Mouse (Mus musculus) E14TG2a.4 (cell line): ENCODE results near the gene Gramd1b.
"Not testable (repeated sequence)": the region's sequence is repeated elsewhere in the genome, so short reads cannot be mapped to it uniquely, and the experiment has no call there.

ENCODE experiments used
- H3K27me3 ChIP-seq: 2 replicates; pipeline ENCODE4 v1.6.1; 2014; ENCODE audit warnings: low read length, control low read depth; ENCODE audit not compliant: insufficient read depth
- H3K36me3 ChIP-seq: 2 replicates; pipeline ENCODE4 v1.6.1; 2014; ENCODE audit warnings: low read length, control low read depth; ENCODE audit not compliant: insufficient read depth
- H3K4me1 ChIP-seq: replicated peaks from 2 replicates; pipeline ENCODE4 v1.6.1; 2014; ENCODE audit warnings: low read depth, low read length, control low read depth
- H3K4me3 ChIP-seq: replicated peaks from 2 replicates; pipeline ENCODE4 v1.5.1; 2014; ENCODE audit warnings: mild to moderate bottlenecking, low read length
- H3K9me3 ChIP-seq: 2 replicates; pipeline ENCODE4 v1.6.1; 2014; ENCODE audit warnings: low read length, control low read depth
- CTCF ChIP-seq: conservative IDR thresholded peaks from 2 replicates; pipeline ENCODE4 v1.5.1; 2014; ENCODE audit warnings: low read length
- NANOG ChIP-seq: IDR thresholded peaks from 2 replicates; pipeline ENCODE4 v1.6.1; 2014; ENCODE audit warnings: borderline replicate concordance, low read length, mixed read lengths
- POU5F1 ChIP-seq: IDR thresholded peaks from 2 replicates; pipeline ENCODE4 v1.6.1; 2014; ENCODE audit warnings: low read length, borderline replicate concordance

The Gramd1b gene

DNA sequence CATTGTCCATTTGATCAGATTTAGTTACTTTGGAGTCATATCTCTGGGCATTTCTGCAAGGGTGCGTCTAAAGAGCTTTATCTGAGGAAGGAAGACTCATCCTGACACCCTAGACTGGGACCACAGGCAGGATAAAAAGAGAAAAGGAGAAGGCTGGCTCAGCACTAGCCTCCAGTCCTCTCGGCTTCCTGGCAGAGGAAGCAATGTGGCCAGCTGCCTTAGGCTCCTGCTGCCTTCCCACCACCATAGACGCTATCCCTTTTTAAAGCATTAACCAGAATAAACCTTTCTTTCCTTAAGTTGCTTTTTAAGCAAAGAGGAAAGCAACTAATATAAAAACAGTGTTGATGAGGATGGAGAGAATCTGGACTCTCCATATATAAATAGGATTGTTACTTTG, 24.6 kb downstream of the Gramd1b start:
- no peaks in the 10 kb centered on the region for H3K27me3 ChIP-seq
- TF ChIP-seq NANOG (no peak), CTCF (no peak), POU5F1 (no peak)

DNA sequence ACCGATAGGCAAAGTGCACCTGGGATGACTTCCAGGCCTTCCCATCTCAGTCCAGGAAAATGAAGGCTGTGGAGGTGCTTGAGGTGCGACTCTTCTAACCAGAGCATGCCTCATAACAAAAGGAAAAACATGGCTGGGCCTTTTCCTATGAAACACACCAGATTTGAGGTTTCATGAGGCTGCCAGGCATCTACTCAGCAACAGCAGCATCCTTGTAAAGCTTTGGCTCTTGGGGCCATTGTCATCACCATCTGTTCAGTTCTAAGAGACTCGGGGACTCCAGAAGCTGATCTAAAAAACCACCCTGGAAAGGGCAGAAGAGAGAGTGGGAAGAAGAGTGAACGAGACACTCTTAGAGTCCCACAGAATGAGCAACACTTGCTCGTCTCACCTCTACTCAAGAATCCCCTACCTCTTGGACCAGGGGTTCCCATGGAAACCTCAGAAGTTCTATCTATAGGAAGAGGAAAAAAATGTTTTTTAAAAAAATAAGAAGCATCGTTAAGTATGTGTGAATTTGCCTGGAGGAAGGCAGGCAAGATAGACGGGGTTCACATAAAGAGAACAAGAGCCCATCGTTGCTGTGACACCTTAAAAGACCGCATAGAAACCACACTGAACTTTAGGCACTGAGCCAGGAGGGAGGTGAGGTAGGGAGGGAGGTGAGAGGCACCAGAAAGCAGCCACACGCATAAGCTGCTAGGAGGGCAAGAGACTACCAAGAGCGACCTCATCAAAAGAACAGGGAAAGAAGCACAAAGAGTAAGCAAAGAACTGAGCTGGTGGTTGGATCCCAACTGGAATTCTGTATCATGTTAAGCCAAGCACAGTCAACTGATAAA, 25.5 kb downstream of the Gramd1b start:
- TF ChIP-seq CTCF (no peak), NANOG (no peak), POU5F1 (no peak)
- no peak overlapping the region for H3K4me3 ChIP-seq
- H3K36me3 ChIP-seq, result no peaks in the 10 kb centered on the region
- no peaks in the 10 kb centered on the region for H3K27me3 ChIP-seq
- no peaks in the 10 kb centered on the region for H3K4me1 ChIP-seq
- H3K9me3 ChIP-seq, result no peaks in the 10 kb centered on the region

More for the DNA sequence above, 24.6 kb downstream of the Gramd1b start:
- Histone ChIP-seq H3K4me3 (no peak overlapping the region), H3K9me3 (no peaks in the 10 kb centered on the region), H3K4me1 (no peaks in the 10 kb centered on the region), H3K36me3 (no peaks in the 10 kb centered on the region)

DNA sequence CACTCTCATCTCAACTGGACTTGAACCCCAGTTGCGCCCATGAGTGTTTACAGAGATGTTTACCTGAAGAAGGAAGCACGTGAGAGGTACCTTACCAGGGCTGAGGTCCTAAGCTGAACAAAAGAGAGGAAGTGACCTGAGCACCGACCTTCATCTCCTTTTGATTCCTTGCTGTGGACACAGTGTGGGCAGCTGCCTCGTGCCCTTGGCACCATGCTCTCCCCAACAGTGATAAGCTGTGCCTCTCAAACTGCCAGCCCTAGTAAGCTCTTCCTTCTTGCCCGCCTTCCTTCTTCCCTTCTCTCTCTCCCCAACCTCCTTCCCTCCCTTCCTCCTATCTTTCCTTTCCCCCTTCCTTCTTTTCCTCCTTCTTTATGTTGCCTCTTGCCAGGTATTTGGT, 26.3 kb downstream of the Gramd1b start:
- H3K4me1 ChIP-seq, result no peaks in the 10 kb centered on the region
- no peaks in the 10 kb centered on the region for H3K9me3 ChIP-seq
- H3K36me3 ChIP-seq, result no peaks in the 10 kb centered on the region
- TF ChIP-seq POU5F1 (no peak), CTCF (no peak), NANOG (no peak)
- no peaks in the 10 kb centered on the region for H3K27me3 ChIP-seq
- H3K4me3 ChIP-seq, result no peak overlapping the region

DNA sequence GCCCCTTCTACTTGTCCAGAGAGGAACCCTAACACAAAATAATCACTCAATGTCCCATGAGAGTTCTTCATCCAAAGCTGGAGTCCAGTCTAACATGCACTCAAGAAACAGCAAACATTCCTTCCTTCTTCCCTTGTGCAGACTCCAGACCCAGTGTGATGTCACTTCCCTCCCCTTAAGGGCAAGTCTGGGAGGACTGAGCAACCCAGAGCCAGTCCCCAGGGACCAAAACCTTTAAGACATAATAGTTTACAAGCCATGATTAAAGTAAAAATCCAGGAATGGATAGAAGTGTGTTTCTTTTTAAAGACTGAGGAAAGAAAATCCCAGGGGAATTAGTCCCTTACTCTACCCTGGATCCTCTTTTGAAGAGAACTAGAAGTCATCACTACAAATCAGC, 30.5 kb downstream of the Gramd1b start:
- H3K9me3 ChIP-seq, result no peaks in the 10 kb centered on the region
- TF ChIP-seq CTCF, result no peak
- no peak for TF ChIP-seq POU5F1
- no peak for TF ChIP-seq NANOG
- H3K27me3 ChIP-seq, result no peaks in the 10 kb centered on the region
- H3K4me3 ChIP-seq, result no peak overlapping the region
- H3K4me1 ChIP-seq, result no peaks in the 10 kb centered on the region
- H3K36me3 ChIP-seq, result no peaks in the 10 kb centered on the region

DNA sequence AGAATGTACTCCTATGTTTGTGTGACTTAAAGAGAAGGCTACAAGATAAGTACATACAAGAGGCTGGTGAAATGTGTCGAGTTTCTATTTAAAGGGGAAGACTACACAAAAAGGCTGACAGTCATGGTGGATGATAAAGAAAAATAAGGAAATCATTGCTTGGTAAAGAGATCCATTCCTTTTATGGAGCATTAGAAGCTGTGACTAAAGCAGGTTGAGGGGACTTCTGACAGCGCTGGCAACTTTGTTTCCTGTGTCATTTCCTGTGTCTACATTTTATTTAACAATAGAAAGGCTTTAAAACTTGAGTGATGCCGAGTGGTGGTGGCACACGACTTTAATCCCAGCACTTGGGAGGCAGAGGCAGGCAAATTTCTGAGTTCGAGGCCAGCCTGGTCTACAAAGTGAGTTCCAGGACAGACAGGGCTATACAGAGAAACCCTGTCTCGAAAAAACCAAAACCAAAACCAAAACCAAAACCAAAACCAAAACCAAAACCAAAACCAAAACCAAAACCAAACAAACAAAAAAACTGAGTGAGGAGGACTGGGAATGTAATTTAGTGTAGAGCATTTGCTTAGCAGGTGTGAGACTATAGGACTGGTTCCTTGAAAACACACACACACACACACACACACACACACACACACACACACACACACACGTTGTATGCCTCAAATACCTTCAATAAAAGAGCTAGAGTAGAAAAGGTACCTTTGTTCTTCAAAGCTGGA, 48.7 kb downstream of the Gramd1b start:
- not testable (repeated sequence) for H3K27me3 ChIP-seq, H3K4me3 ChIP-seq, H3K4me1 ChIP-seq, H3K36me3 ChIP-seq
- peaks cover 14% of the 10 kb centered on the region for H3K9me3 ChIP-seq

DNA sequence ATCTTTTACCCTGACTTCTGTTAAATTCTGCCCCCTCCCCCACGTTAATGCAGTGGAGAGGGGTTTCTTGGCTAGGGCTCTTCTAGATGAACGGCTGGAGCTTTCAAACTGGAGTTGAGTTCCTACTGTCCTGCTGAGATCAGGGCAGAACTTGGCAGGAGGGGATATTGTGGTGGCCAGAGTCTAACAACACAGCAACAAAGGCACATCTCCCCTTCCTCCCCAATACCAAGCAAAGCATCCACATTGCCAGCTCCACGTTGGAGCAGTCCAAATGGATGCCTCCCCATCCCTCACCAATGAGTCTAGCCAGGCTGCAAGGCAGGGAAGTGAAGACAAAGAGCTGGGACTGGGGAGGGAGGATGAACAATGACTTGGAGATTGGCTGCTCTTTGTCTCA, 49.9 kb downstream of the Gramd1b start:
- H3K4me3 ChIP-seq, result no peak overlapping the region
- TF ChIP-seq NANOG, result no peak
- no peak for TF ChIP-seq CTCF
- TF ChIP-seq POU5F1, result no peak
- no peaks in the 10 kb centered on the region for H3K27me3 ChIP-seq
- peaks cover 14% of the 10 kb centered on the region for H3K9me3 ChIP-seq
- H3K4me1 ChIP-seq, result no peaks in the 10 kb centered on the region
- H3K36me3 ChIP-seq, result no peaks in the 10 kb centered on the region

DNA sequence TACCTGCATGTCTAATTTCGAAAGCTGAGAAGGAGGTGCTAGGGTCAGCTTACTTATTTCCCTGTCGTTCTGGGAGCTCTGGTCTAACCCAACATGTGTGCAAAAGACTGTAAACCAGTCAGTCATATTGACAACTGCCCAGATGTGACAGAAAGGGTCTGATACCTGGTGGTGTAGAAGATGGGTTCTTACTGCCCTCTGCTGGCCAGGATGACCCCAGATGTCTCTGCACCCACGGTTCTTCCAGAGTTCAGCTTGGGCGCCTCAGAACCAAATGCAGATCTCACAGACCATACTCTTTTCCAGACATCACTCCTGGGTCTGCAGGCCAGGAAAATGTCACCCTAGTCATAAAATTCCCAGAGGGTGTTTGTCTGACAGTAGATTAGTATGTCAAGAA, 51.9 kb downstream of the Gramd1b start:
- Histone ChIP-seq H3K27me3 (no peaks in the 10 kb centered on the region), H3K4me3 (no peak overlapping the region), H3K9me3 (peaks cover 14% of the 10 kb centered on the region), H3K36me3 (no peaks in the 10 kb centered on the region), H3K4me1 (no peaks in the 10 kb centered on the region)
- TF ChIP-seq CTCF, result peak; percentile 51
- no peak for TF ChIP-seq NANOG

DNA sequence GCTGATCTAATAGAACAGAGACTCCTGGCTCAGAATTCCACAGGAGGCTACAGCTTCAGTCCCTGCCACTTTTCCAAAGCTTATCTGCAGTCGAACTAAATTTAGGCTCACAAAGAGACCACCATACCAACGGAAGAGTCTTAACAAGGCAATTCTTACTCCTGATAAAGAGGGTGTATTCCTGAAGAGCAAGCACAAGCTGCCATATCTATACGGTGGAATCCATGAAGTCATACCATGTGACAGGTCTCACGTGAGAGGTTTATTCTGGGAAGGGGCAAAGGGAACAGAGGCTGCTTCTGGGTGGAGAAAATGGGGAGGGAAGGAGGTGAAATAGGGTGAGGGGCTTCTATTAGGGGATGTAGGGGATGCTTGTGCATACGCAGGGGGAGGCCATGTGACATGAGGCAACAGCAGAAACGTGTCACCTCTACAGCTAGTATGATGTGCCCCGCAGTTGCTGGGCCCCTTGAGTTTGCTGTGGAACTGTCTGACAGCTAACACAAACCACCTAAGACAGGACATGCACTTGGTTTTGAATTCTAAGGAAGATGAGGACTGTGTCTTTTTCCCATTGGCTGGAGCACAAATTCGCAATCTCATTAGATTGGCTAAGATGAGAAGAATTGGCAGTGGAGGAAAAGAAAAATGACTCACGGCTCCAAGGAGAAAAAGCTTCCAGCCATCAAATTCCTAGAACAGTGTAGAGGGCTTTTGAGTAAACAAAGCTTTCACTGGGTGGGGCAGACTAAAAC, 52.9 kb downstream of the Gramd1b start:
- Histone ChIP-seq H3K4me3 (no peak overlapping the region), H3K9me3 (peaks cover 14% of the 10 kb centered on the region), H3K36me3 (no peaks in the 10 kb centered on the region), H3K4me1 (no peaks in the 10 kb centered on the region), H3K27me3 (no peaks in the 10 kb centered on the region)
- no peak for TF ChIP-seq NANOG
- no peak for TF ChIP-seq POU5F1
- no peak for TF ChIP-seq CTCF
